Mouse (Mus musculus): Measurements from ENCODE around the gene Ankrd54. TPM values are rescaled to one million over a fixed set of nuclear protein-coding genes. Genes with fewer than 3 reads are reported as not detected.
A peak's percentile ranks its signal among the peaks of the same experiment; 100 is the strongest.

Ankrd54 gene
- polyA plus RNA-seq, 1 experiment from 2014 or later = 43.6 TPM

DNA sequence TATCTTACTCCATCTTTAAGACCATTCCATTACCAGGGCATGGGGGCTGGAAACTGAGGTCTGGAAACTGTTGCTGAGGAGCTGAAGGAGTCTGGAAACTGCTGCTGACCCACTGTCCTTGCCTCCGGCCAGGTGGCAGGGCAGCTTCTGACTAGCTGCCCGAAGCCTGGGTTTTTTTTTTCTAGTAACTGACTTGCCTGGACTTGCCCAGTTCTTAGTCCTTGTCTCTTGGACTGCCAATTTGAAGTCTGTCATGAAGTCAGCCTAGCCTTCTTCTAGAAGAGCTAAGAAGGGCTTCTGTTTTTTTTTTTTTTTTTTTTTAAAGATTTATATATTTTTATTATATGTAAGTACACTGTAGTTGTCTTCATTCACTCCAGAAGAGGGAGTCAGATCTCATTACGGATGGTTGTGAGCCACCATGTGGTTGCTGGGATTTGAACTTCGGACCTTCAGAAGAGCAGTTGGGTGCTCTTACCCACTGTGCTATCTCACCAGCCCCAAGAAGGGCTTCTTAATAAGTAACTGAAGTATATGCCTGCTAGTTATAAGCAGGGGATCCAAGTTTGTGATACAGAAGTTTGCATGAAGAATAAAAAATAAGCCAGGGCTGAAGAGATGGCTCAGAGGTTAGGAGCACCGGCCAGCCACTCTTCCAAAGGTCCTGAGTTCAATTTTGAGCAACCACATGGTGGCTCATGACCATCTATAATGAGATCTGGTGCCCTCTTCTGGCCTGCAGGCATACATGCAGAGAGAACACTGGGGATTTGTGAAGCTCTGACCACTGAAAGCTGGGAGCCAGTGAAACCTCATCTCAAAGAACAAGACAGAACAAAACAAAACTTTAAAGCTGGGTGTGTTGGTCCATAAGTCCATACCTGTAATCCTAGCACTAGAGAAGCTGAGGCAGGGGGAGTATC, 8.7 kb upstream of the Ankrd54 start:
- Histone ChIP-seq H3K9ac (ENCODE audit: low read depth, low read length) (no peak overlapping the region), H3K4me1 (ENCODE audit: control insufficient read depth, insufficient read depth, low read length) (peaks cover 10% of the 10 kb centered on the region), H3K36me3 (ENCODE audit: control insufficient read depth, insufficient read depth, low read length) (peaks cover 2% of the 10 kb centered on the region), H3K4me2 (ENCODE audit: low read depth, low read length) (no peak overlapping the region), H3K9me3 (ENCODE audit: control insufficient read depth, low read length) (no peaks in the 10 kb centered on the region), H3K4me3 (ENCODE audit: low read depth, low read length) (no peak overlapping the region), H3K27ac (replicated peaks; ENCODE audit: low read depth, low read length) (no peak overlapping the region), H3K27me3 (replicated peaks; ENCODE audit: control insufficient read depth, insufficient read depth, low read length) (no peaks in the 10 kb centered on the region)
- 65% methylated on average over 5 of the region's 5 CpGs for WGBS
- ATAC-seq (ENCODE audit: low read depth) (no peak), DNase-seq (ENCODE audit: low spot score) (peak; percentile 17)

DNA sequence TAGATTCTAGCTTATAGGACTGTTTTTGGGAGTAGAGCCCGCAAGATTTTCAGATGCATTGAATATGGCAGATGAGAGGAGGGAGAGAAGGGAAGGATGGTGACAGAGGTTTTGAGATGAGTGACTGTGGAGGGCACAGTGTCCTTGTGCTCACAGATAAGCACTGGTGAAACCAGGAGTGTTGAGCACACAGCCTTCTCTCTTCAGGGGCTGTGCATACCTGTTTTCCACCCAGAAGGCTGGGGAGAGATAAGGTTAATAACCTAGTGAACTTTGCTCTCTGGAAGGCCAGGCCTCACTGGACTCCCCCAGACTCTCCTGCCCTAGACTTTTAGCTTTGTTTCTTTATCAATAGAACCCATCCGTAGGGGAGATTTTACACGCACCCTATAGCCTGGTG, 5.7 kb upstream of the Ankrd54 start:
- H3K4me3 ChIP-seq (ENCODE audit: low read depth, low read length) = no peak overlapping the region
- 73% methylated on average over 3 of the region's 3 CpGs for WGBS
- H3K36me3 ChIP-seq (ENCODE audit: control insufficient read depth, insufficient read depth, low read length) = no peaks in the 10 kb centered on the region
- H3K9me3 ChIP-seq (ENCODE audit: control insufficient read depth, low read length) = no peaks in the 10 kb centered on the region
- 0 out of 2 replicates have a peak, but pooled peaks cover 1% of the 10 kb centered on the region for H3K4me1 ChIP-seq (ENCODE audit: control insufficient read depth, insufficient read depth, low read length)
- ATAC-seq (ENCODE audit: low read depth) (no peak), DNase-seq (ENCODE audit: low spot score) (no peak)
- no peak overlapping the region for H3K9ac ChIP-seq (ENCODE audit: low read depth, low read length)
- H3K27me3 ChIP-seq (replicated peaks; ENCODE audit: control insufficient read depth, insufficient read depth, low read length) = no peaks in the 10 kb centered on the region
- no peak overlapping the region for H3K27ac ChIP-seq (replicated peaks; ENCODE audit: low read depth, low read length)
- H3K4me2 ChIP-seq (ENCODE audit: low read depth, low read length) = no peak overlapping the region

DNA sequence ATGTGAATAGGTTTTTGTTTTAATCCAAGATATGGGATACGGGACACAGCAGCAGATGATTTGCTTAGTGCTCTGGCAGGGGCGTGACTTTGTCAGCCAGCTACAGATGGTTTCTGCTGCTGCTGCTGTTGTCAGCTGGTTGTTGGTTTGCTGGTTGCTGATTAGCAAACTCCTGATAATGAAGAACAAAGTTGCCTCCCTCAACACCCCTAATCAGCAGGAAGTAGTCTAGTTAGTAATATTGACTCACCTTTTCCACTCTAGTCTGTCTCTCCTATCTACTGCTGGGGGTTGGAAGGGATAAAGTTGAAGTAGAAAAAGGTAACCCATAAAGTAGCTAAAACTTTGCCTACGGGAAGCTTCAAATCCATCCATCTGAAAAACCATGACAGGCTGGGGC, 4.9 kb upstream of the Ankrd54 start:
- DNase-seq (ENCODE audit: low spot score) (no peak), ATAC-seq (ENCODE audit: low read depth) (no peak)
- H3K4me3 ChIP-seq (ENCODE audit: low read depth, low read length) = no peak overlapping the region
- H3K36me3 ChIP-seq (ENCODE audit: control insufficient read depth, insufficient read depth, low read length) = no peaks in the 10 kb centered on the region
- no peaks in the 10 kb centered on the region for H3K9me3 ChIP-seq (ENCODE audit: control insufficient read depth, low read length)
- 0 out of 2 replicates have a peak, but pooled peaks cover 3% of the 10 kb centered on the region for H3K4me1 ChIP-seq (ENCODE audit: control insufficient read depth, insufficient read depth, low read length)
- H3K27me3 ChIP-seq (replicated peaks; ENCODE audit: control insufficient read depth, insufficient read depth, low read length) = no peaks in the 10 kb centered on the region
- H3K9ac ChIP-seq (ENCODE audit: low read depth, low read length) = no peak overlapping the region
- H3K4me2 ChIP-seq (ENCODE audit: low read depth, low read length) = no peak overlapping the region
- no peak overlapping the region for H3K27ac ChIP-seq (replicated peaks; ENCODE audit: low read depth, low read length)
- WGBS = 68% methylated on average over 3 of the region's 3 CpGs

DNA sequence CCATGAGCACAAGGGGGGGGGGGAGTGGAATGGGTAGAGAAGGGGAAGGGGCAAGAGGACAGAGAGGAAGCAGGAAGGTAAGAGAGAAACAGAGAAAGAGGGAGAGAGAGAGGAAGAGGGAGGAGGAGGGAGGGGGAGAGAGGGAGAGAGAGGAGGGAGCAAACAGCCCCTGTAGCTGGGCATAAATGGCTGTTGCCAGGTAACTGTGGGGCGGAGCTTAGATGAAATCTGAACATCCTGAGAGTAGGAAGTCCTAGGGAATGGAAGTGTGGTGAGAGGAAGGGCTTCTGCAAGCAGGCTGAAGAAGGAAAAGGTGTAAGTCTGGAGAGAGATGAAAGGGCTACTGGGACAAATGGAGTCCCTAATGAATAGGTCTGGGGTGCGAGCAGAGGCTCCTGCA, 3.6 kb upstream of the Ankrd54 start:
- DNase-seq (ENCODE audit: low spot score) (peak; percentile 57), ATAC-seq (ENCODE audit: low read depth) (no peak)
- H3K4me1 ChIP-seq (ENCODE audit: control insufficient read depth, insufficient read depth, low read length) = peaks cover 6% of the 10 kb centered on the region; the same call in 1 of the 2 replicates
- H3K9ac ChIP-seq (ENCODE audit: low read depth, low read length) = no peak overlapping the region
- H3K4me2 ChIP-seq (ENCODE audit: low read depth, low read length) = no peak overlapping the region
- H3K4me3 ChIP-seq (ENCODE audit: low read depth, low read length) = no peak overlapping the region
- no peaks in the 10 kb centered on the region for H3K9me3 ChIP-seq (ENCODE audit: control insufficient read depth, low read length)
- no peaks in the 10 kb centered on the region for H3K27me3 ChIP-seq (replicated peaks; ENCODE audit: control insufficient read depth, insufficient read depth, low read length)
- no peak overlapping the region for H3K27ac ChIP-seq (replicated peaks; ENCODE audit: low read depth, low read length)
- H3K36me3 ChIP-seq (ENCODE audit: control insufficient read depth, insufficient read depth, low read length) = no peaks in the 10 kb centered on the region
- 31% methylated on average over 2 of the region's 2 CpGs for WGBS

DNA sequence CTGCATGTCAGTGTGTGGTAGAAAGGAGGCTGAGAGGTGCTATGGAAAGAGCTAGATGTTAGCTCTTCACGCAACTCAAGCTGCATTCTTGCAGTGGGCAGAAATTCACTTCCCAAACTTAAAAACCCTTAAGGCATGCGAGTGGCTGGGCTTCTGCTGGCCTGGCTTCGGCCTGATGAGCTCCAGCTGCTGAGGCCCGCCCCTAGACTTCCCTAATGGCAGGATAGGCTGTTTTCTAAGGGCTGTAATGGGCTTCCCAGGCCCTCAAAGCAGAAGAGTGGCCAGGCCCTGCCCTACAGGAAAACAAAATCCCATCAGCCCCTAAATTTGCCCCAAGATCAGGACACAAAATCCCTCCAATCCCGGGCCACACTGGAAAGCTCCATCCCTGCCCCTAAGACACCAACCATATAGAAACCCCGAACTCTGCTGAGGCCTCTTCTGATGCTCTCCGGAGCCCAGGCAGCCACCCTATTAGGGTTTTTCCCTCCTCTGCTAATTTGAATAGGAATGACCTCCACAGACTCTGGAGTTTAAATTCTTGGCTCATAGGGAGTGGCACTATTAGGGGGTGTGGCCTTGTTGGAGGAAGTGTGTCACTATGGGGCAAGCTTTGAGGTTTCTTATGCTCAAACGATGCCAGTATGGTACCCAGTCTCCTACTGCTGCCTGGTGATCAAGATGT, 2.5 kb upstream of the Ankrd54 start:
- H3K4me2 ChIP-seq (ENCODE audit: low read depth, low read length) = no peak overlapping the region
- no peaks in the 10 kb centered on the region for H3K9me3 ChIP-seq (ENCODE audit: control insufficient read depth, low read length)
- H3K27me3 ChIP-seq (replicated peaks; ENCODE audit: control insufficient read depth, insufficient read depth, low read length) = no peaks in the 10 kb centered on the region
- WGBS = 54% methylated on average over 8 of the region's 8 CpGs
- ATAC-seq (ENCODE audit: low read depth) (no peak), DNase-seq (ENCODE audit: low spot score) (no peak)
- H3K4me1 ChIP-seq (ENCODE audit: control insufficient read depth, insufficient read depth, low read length) = peaks cover 7% of the 10 kb centered on the region; the same call in 1 of the 2 replicates
- H3K4me3 ChIP-seq (ENCODE audit: low read depth, low read length) = no peak overlapping the region
- no peak overlapping the region for H3K9ac ChIP-seq (ENCODE audit: low read depth, low read length)
- peaks cover 9% of the 10 kb centered on the region for H3K36me3 ChIP-seq (ENCODE audit: control insufficient read depth, insufficient read depth, low read length)
- H3K27ac ChIP-seq (replicated peaks; ENCODE audit: low read depth, low read length) = no peak overlapping the region

DNA sequence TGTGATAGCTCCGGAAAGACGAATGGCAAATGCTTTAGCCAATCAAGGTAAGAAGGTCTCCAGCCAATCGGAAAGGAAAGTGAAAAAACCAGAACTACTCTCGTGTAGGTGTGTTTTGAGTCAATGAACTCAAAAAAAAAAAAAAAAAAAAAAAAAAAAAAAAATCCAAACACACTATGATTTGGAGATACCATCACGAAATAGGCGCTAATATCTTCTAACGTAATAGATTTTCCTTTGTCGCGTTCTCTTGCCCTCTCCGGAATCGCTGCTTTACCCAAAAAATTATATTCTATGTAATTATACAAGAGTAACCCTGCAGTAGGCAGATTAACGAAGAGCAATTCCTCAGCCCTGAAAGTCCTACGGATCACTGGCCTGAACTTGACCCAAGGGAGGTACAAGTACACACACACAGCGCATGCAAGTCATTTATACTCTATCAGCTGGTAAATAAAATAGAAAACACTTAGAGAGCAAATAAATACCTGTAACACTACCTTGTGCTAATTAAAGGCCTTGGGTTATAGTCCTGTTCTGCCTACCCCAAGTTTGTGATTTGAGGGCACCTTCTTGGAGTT, 557 bp upstream of the Ankrd54 start:
- no peak for DNase-seq (ENCODE audit: low spot score)
- Histone ChIP-seq H3K36me3 (ENCODE audit: control insufficient read depth, insufficient read depth, low read length) (peaks cover 27% of the 10 kb centered on the region), H3K27me3 (replicated peaks; ENCODE audit: control insufficient read depth, insufficient read depth, low read length) (no peaks in the 10 kb centered on the region), H3K4me1 (ENCODE audit: control insufficient read depth, insufficient read depth, low read length) (peaks cover 7% of the 10 kb centered on the region; the same call in 1 of the 2 replicates), H3K9me3 (ENCODE audit: control insufficient read depth, low read length) (no peaks in the 10 kb centered on the region), H3K9ac (ENCODE audit: low read depth, low read length) (peak overlapping the region; percentile 31), H3K4me2 (ENCODE audit: low read depth, low read length) (peak overlapping the region; percentile 57), H3K27ac (replicated peaks; ENCODE audit: low read depth, low read length) (0 out of 2 replicates have a peak overlapping the region, but pooled peaks have one; percentile 28), H3K4me3 (ENCODE audit: low read depth, low read length) (peak overlapping the region; percentile 28)
- no peak for ATAC-seq (ENCODE audit: low read depth)
- 7% methylated on average over 14 of the region's 14 CpGs for WGBS

DNA sequence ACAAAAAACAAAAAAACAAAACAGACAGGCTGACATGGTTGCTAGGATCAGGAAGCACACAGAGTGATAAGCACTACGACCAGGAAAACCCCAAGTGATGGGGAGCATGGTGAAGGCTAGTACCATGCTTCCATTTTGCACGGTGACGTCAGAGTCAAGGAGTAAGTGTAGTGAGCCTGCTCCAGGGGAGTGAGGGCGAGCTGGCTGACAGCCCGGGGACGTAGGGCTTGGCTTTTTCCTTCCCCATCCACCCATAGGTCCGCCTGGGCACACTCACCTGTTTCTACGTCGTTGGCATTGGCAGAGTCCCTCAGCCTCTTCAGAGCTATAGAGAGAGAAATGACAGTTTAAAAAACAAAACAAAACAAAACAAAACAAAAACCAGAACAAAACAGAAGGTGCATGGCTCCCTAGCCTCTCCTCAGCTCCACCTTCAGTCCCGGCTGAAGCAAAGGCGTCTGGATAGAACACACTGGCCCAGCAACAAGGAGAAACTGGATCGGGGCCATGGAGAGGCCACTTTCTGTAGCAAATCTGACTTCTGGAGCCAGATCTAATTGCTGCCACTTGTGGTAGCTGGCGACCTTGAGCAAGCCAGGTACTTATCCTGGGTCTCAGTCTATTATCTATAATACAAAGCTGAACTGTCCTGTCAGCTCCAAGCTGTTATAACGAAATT, 1.7 kb downstream of the Ankrd54 start:
- peaks cover 49% of the 10 kb centered on the region for H3K36me3 ChIP-seq (ENCODE audit: control insufficient read depth, insufficient read depth, low read length)
- DNase-seq (ENCODE audit: low spot score) = no peak

DNA sequence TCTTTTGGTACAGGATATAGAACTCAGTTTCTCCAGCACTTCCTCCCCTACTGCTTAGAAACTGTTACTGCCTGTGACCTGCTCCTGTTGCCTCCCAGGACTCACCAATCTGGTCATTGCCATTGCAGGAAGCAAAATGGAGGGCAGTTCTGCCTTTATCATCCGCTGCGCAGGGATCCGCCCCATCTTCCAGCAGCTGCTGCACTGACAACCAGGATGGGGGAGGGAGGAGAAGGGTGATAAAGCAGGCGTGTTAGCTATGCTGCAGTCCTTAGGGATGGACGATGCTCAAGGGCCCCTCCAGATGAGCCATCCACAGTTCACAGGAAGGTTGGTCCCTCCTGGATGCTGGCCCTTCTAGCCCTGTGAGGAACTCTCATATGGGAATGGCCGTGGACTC, 4.8 kb downstream of the Ankrd54 start:
- no peak for ATAC-seq (ENCODE audit: low read depth)
- WGBS = 97% methylated on average over 6 of the region's 6 CpGs
- peaks cover 5% of the 10 kb centered on the region; the same call in 1 of the 2 replicates for H3K4me1 ChIP-seq (ENCODE audit: control insufficient read depth, insufficient read depth, low read length)
- H3K36me3 ChIP-seq (ENCODE audit: control insufficient read depth, insufficient read depth, low read length) = peaks cover 80% of the 10 kb centered on the region
- no peak overlapping the region for H3K4me3 ChIP-seq (ENCODE audit: low read depth, low read length)
- no peak overlapping the region for H3K27ac ChIP-seq (replicated peaks; ENCODE audit: low read depth, low read length)
- H3K27me3 ChIP-seq (replicated peaks; ENCODE audit: control insufficient read depth, insufficient read depth, low read length) = no peaks in the 10 kb centered on the region
- DNase-seq (ENCODE audit: low spot score) = no peak
- no peak overlapping the region for H3K4me2 ChIP-seq (ENCODE audit: low read depth, low read length)
- H3K9me3 ChIP-seq (ENCODE audit: control insufficient read depth, low read length) = no peaks in the 10 kb centered on the region
- no peak overlapping the region for H3K9ac ChIP-seq (ENCODE audit: low read depth, low read length)

More for the DNA sequence above, 1.7 kb downstream of the Ankrd54 start:
- peak overlapping the region; percentile 85 for H3K4me2 ChIP-seq (ENCODE audit: low read depth, low read length)
- H3K9ac ChIP-seq (ENCODE audit: low read depth, low read length) = no peak overlapping the region
- 0 out of 2 replicates have a peak overlapping the region, but pooled peaks have one; percentile 99 for H3K4me3 ChIP-seq (ENCODE audit: low read depth, low read length)
- peaks cover 7% of the 10 kb centered on the region; the same call in 1 of the 2 replicates for H3K4me1 ChIP-seq (ENCODE audit: control insufficient read depth, insufficient read depth, low read length)
- H3K27ac ChIP-seq (replicated peaks; ENCODE audit: low read depth, low read length) = no peak overlapping the region
- H3K9me3 ChIP-seq (ENCODE audit: control insufficient read depth, low read length) = no peaks in the 10 kb centered on the region
- WGBS = 67% methylated on average over 14 of the region's 14 CpGs
- H3K27me3 ChIP-seq (replicated peaks; ENCODE audit: control insufficient read depth, insufficient read depth, low read length) = no peaks in the 10 kb centered on the region
- ATAC-seq (ENCODE audit: low read depth) = no peak

All from embryonic facial prominence, embryonic 14.5 days (tissue).